Mouse (Mus musculus): ENCODE measurements at regions not wholly inside any gene's neighbourhood (a gene's known extent, or its start where the extent isn't known, plus 50 kb on each side); places are given as distances from the start of the nearest gene placed in this dataset.

GRCm38 (mm10) chr13:82366768-82367167, 583.9 kb downstream of the Cetn3 start:
- DNase-seq (ENCODE audit: extremely low spot score) = no peak

DNA sequence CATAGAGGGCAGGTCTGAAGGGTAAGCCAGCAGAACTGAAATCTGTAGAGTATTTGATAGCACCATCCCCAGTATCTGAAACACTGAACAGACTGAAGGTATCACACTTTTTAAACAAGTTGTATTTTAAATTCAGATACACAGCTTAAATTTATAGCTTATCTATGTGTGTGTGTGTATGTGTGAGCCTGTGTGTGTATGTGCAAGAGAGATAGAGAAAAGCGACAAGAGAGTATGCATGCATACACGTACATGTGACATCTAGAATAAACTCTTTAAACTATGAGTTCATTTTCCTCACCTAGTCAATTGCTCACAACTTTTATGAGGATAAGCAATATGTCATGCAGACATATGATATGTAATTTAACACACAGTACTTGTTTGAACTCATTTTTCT, 588.7 kb downstream of the Cetn3 start:
- no peak for DNase-seq (ENCODE audit: extremely low spot score)

GRCm38 (mm10) chr13:82372612-82373011, 589.7 kb downstream of the Cetn3 start:
- no peak for DNase-seq (ENCODE audit: extremely low spot score)

- DNase-seq (ENCODE audit: extremely low spot score) = no peak
These were observed 610.0 kb downstream of the Cetn3 start for GRCm38 (mm10) chr13:82392908-82393307.

DNA sequence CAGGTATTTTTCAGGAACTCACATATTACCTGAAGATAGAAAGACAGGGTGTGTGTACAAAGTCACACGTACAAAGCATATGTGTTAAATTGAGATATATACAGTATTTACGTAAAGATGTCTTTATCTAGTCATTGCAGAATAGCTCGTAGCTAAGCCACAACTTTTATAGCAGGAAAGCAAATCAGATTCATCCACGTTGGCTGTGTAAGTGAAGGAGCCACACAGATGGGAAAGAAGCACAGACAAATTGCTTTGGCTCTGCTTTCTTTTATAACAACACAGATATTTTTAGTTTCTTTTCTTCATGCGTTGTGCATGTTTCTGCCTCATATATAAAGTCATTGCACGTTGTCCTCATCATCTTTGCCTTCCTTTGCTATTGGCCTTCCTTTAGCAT, 610.6 kb downstream of the Cetn3 start:
- no peak for DNase-seq (ENCODE audit: extremely low spot score)

GRCm38 (mm10) chr13:82413677-82414076, 630.8 kb downstream of the Cetn3 start:
- no peak for DNase-seq (ENCODE audit: extremely low spot score)

GRCm38 (mm10) chr13:82420966-82421365, 638.1 kb downstream of the Cetn3 start:
- DNase-seq (ENCODE audit: extremely low spot score) = no peak

GRCm38 (mm10) chr13:82423911-82424654, 641.2 kb downstream of the Cetn3 start:
- no peak for DNase-seq (ENCODE audit: extremely low spot score)

- no peak for DNase-seq (ENCODE audit: extremely low spot score)
These were observed 642.0 kb downstream of the Cetn3 start for GRCm38 (mm10) chr13:82424732-82425341.

GRCm38 (mm10) chr13:82432411-82432810, 649.5 kb downstream of the Cetn3 start:
- no peak for DNase-seq (ENCODE audit: extremely low spot score)

GRCm38 (mm10) chr13:82439294-82439693, 656.4 kb downstream of the Cetn3 start:
- DNase-seq (ENCODE audit: extremely low spot score) = no peak

GRCm38 (mm10) chr13:82453650-82454049, 670.8 kb downstream of the Cetn3 start:
- DNase-seq (ENCODE audit: extremely low spot score) = no peak

GRCm38 (mm10) chr13:82483265-82483929, 700.5 kb downstream of the Cetn3 start:
- DNase-seq (ENCODE audit: extremely low spot score) = no peak

GRCm38 (mm10) chr13:82496606-82497005, 713.7 kb downstream of the Cetn3 start:
- DNase-seq (ENCODE audit: extremely low spot score) = no peak

- no peak for DNase-seq (ENCODE audit: extremely low spot score)
These were observed 725.3 kb downstream of the Cetn3 start for GRCm38 (mm10) chr13:82508176-82508575.

DNA sequence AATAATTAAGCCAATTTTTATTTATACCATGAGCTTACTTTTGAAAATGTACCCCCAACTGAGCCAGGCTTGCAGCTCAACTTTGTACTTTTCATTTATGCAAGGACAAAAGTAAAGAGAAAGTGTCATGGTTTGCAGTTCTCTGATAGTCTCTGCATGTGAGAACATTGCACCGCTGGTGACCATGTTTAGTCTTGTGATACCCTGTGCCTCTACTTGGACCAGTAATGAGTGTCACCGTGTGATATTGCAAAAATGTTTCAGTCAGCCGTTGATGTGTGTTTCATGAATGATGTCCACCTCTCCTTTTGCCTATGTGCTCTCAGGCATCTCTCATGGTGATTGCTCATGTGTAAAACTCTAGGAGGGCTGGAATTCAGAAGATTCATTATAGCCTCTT, 726.6 kb downstream of the Cetn3 start:
- no peak for DNase-seq (ENCODE audit: extremely low spot score)
